Mouse (Mus musculus): ENCODE results near the gene Ddx55.

- no peak for TF ChIP-seq CTCF (IDR thresholded peaks at IDR 0.05; ENCODE audit: control insufficient read depth, insufficient read depth, low read length)
- TF ChIP-seq POLR2A (IDR thresholded peaks at IDR 0.05; ENCODE audit: borderline replicate concordance, control insufficient read depth, low read depth, low read length), result no peak
Observed at GRCm38 (mm10) chr5:124528791-124529190, 23.9 kb upstream of the Ddx55 start.
